Mouse (Mus musculus) myocyte (in vitro differentiated cells): ENCODE results near the gene Gm42669. TPM values are rescaled to one million over a fixed set of nuclear protein-coding genes. Genes with fewer than 3 reads are reported as not detected.

Source experiments
- H3K27me3 ChIP-seq: one replicate; pipeline ENCODE4 v1.6.1; 2011; ENCODE audit not compliant: control insufficient read depth, insufficient read depth, insufficient read length
- H3K36me3 ChIP-seq: one replicate; pipeline ENCODE4 v1.6.1; 2011; ENCODE audit not compliant: control insufficient read depth, insufficient read depth
- H3K4me2 ChIP-seq: one replicate; pipeline ENCODE4 v1.6.1; 2011; ENCODE audit warnings: low read depth, control low read depth
- H3K4me3 ChIP-seq: one replicate; pipeline ENCODE4 v1.5.1; 2011; ENCODE audit warnings: mild to moderate bottlenecking, control low read depth, moderate library complexity
- H3K79me2 ChIP-seq: one replicate; pipeline ENCODE4 v1.6.1; 2011; ENCODE audit not compliant: control insufficient read depth, insufficient read depth
- H3ac ChIP-seq: one replicate; pipeline ENCODE4 v1.6.1; 2011; ENCODE audit not compliant: control insufficient read depth, insufficient read length
- CEBPB ChIP-seq: IDR thresholded peaks from 2 replicates; pipeline ENCODE4 v1.6.1; 2011; ENCODE audit warnings: mild to moderate bottlenecking, moderate library complexity; ENCODE audit not compliant: poor library complexity, insufficient read depth, severe bottlenecking
- E2F4 ChIP-seq: IDR thresholded peaks from one replicate; pipeline ENCODE4 v1.6.1; 2011; ENCODE audit warnings: mild to moderate bottlenecking, control low read depth, moderate library complexity; ENCODE audit not compliant: insufficient read depth
- MAX ChIP-seq: IDR thresholded peaks from one replicate; pipeline ENCODE4 v1.6.1; 2011; ENCODE audit warnings: low read depth, mild to moderate bottlenecking, control low read depth
- MYOD1 ChIP-seq, 3 experiments: IDR thresholded peaks; one replicate each; pipeline ENCODE4 v1.6.1; 2011; ENCODE audit warnings: control low read depth in 2 of 3, low read depth in 2 of 3, mild to moderate bottlenecking in 2 of 3, moderate library complexity in 1 of 3; ENCODE audit not compliant: insufficient read length in 2 of 3, control insufficient read depth in 1 of 3
- MYOG ChIP-seq, 3 experiments: IDR thresholded peaks; one replicate each; pipeline ENCODE4 v1.6.1; 2011; ENCODE audit warnings: control low read depth in 2 of 3, low read depth in 2 of 3, mild to moderate bottlenecking in 2 of 3; ENCODE audit not compliant: insufficient read length in 2 of 3, control insufficient read depth in 1 of 3, insufficient read depth in 1 of 3
- POLR2A ChIP-seq: IDR thresholded peaks from one replicate; pipeline ENCODE4 v1.6.1; 2011; ENCODE audit warnings: low read depth, mild to moderate bottlenecking, control low read depth, moderate library complexity; ENCODE audit not compliant: insufficient read length
- POLR2AphosphoS2 ChIP-seq: IDR thresholded peaks from one replicate; pipeline ENCODE4 v1.6.1; 2011; ENCODE audit warnings: low read depth, control low read depth; ENCODE audit not compliant: insufficient read length
- REST ChIP-seq: IDR thresholded peaks from one replicate; pipeline ENCODE4 v1.6.1; 2011; ENCODE audit warnings: mild to moderate bottlenecking, control low read depth, moderate library complexity; ENCODE audit not compliant: insufficient read depth, insufficient read length
- SRF ChIP-seq: IDR thresholded peaks from one replicate; pipeline ENCODE4 v1.6.1; 2011; ENCODE audit warnings: low read depth; ENCODE audit not compliant: control insufficient read depth, insufficient read length
- TCF12 ChIP-seq: IDR thresholded peaks from one replicate; pipeline ENCODE4 v1.6.1; 2011; ENCODE audit warnings: mild to moderate bottlenecking, control low read depth; ENCODE audit not compliant: poor library complexity, insufficient read depth, severe bottlenecking
- TCF3 ChIP-seq: IDR thresholded peaks from one replicate; pipeline ENCODE4 v1.6.1; 2011; ENCODE audit warnings: low read depth, control low read depth; ENCODE audit not compliant: insufficient read length
- USF1 ChIP-seq: IDR thresholded peaks from one replicate; pipeline ENCODE4 v1.6.1; 2011; ENCODE audit warnings: low read depth, mild to moderate bottlenecking, control low read depth, moderate library complexity
- polyA plus RNA-seq: library from polyadenylated mRNA; unstranded; fragments of >200 nt; fragmentation: generic; extraction: Trizol; gene quantifications from one replicate; pipeline ENCODE4 v1.2.1, GENCODE M21; 2012; ENCODE audit warnings: missing spikeins

Gene Gm42669
- polyA plus RNA-seq, 1 experiment = 0.02 TPM

DNA sequence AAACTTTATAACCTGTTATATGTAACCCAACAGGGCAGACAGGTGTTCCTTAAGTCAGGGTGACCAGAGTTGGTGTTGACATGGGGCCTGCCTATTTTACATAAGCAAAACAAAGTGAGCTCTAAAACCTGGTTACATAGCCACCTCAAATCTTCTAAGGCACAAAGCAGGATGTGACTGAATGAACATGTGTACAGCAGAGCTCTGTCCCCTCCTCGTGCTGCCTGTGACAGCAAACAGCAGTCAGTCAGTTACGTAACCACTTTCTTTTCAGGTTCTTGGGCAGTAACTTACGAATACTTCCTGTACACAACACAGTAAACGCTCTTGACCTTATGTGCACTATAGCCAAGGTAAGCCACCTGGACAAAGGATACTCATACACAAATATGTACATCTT, 38.5 kb downstream of the Gm42669 start:
- no peak for TF ChIP-seq REST
- TF ChIP-seq TCF3 = no peak
- TF ChIP-seq CEBPB = no peak
- TF ChIP-seq E2F4 = no peak
- TF ChIP-seq MAX = no peak
- TF ChIP-seq TCF12 = no peak
- TF ChIP-seq POLR2AphosphoS2 = no peak
- no peak for TF ChIP-seq MYOG (IDR thresholded peaks at IDR 0.05; ENCODE audit: control insufficient read depth in 1 of 3, insufficient read depth in 1 of 3, insufficient read length in 2 of 3, low read depth in 2 of 3)
- TF ChIP-seq POLR2A = no peak
- Histone ChIP-seq H3K4me3 (no peak overlapping the region), H3ac (no peak overlapping the region)

DNA sequence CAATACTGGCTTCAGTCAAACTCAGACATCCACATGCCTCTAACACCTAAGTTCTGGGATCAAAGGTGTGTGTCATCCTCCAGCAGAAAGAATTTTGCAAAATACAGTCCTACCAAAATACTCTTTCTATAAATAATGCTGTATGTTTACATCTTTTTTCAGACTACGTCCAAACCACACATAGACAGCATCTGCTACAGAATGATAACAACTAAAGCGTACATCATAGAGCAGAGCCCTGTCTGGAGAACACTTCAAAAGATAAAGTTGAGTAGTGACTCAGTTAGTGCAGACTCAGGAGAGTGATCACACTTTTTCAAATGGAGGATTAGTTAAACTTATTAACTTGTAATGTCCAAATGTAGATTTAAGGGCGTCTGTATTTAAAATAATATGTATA, 40.5 kb downstream of the Gm42669 start:
- Histone ChIP-seq H3ac (no peak overlapping the region), H3K27me3 (no peaks in the 10 kb centered on the region), H3K4me2 (no peak overlapping the region), H3K36me3 (no peaks in the 10 kb centered on the region), H3K4me3 (no peak overlapping the region), H3K79me2 (no peaks in the 10 kb centered on the region)
- TF ChIP-seq TCF12 (no peak), POLR2AphosphoS2 (no peak), REST (no peak), MYOD1 (IDR thresholded peaks at IDR 0.05; ENCODE audit: control insufficient read depth in 1 of 3, insufficient read length in 2 of 3, low read depth in 2 of 3) (no peak), MYOG (IDR thresholded peaks at IDR 0.05; ENCODE audit: control insufficient read depth in 1 of 3, insufficient read depth in 1 of 3, insufficient read length in 2 of 3, low read depth in 2 of 3) (no peak)

More for the DNA sequence above, 38.5 kb downstream of the Gm42669 start:
- Histone ChIP-seq H3K27me3 (no peaks in the 10 kb centered on the region), H3K36me3 (no peaks in the 10 kb centered on the region), H3K4me2 (no peak overlapping the region), H3K79me2 (no peaks in the 10 kb centered on the region)

DNA sequence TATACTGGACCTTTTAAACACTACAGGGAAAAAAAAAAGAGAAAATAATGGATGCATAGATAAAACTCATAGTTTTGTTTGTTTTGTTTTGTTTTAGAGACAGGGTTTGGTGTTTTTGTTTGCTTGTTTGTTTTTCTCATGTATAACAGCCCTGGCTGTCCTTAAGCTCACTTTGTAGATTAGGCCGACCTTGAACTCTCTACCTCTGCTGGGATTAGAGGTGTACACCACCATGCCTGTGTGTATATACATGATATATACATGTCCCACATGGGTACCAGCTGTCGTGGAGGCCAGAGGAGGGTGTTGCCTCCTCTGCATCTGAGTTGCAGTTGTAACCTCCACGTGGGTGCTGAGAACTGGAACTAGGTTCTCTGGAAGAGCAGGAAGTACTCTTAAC, 41.0 kb downstream of the Gm42669 start:
- H3K27me3 ChIP-seq = no peaks in the 10 kb centered on the region
- no peak overlapping the region for H3K4me2 ChIP-seq
- H3K4me3 ChIP-seq = no peak overlapping the region
- no peak for TF ChIP-seq TCF12
- no peak for TF ChIP-seq POLR2AphosphoS2
- TF ChIP-seq MAX = no peak
- TF ChIP-seq REST = no peak
- TF ChIP-seq CEBPB = no peak
- TF ChIP-seq MYOG (IDR thresholded peaks at IDR 0.05; ENCODE audit: control insufficient read depth in 1 of 3, insufficient read depth in 1 of 3, insufficient read length in 2 of 3, low read depth in 2 of 3) = no peak
- no peak for TF ChIP-seq SRF
- no peak for TF ChIP-seq POLR2A
- no peak for TF ChIP-seq E2F4
- no peak for TF ChIP-seq TCF3
- TF ChIP-seq USF1 = no peak
- TF ChIP-seq MYOD1 (IDR thresholded peaks at IDR 0.05; ENCODE audit: control insufficient read depth in 1 of 3, insufficient read length in 2 of 3, low read depth in 2 of 3) = no peak
- no peak overlapping the region for H3ac ChIP-seq
- H3K79me2 ChIP-seq = no peaks in the 10 kb centered on the region
- no peaks in the 10 kb centered on the region for H3K36me3 ChIP-seq

DNA sequence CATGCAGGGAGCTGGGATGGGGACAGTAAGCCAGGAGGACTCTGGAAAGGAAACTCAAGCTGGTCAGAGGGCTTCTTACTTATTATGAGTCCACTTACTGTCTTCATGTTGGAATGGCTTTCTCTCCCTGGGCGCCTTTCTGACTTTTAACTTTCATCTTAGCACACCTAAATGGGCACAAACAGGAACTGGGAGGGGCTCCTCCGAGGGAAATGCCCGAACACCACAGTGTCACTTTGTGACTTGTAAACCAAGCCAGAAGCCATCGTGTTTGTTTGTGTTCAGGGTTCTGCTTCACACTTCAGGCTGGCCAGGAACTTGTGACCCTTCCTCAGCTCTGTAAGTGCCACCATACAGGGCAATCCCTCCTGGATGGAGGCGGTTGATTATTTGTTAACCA, 46.9 kb downstream of the Gm42669 start:
- TF ChIP-seq MYOD1 (IDR thresholded peaks at IDR 0.05; ENCODE audit: control insufficient read depth in 1 of 3, insufficient read length in 2 of 3, low read depth in 2 of 3) = no peak
- no peak for TF ChIP-seq REST
- TF ChIP-seq TCF12 = no peak
- no peak for TF ChIP-seq MYOG (IDR thresholded peaks at IDR 0.05; ENCODE audit: control insufficient read depth in 1 of 3, insufficient read depth in 1 of 3, insufficient read length in 2 of 3, low read depth in 2 of 3)
- TF ChIP-seq MAX = no peak
- no peak for TF ChIP-seq USF1
- TF ChIP-seq POLR2A = no peak
- no peak for TF ChIP-seq TCF3
- no peak for TF ChIP-seq SRF
- no peak for TF ChIP-seq POLR2AphosphoS2
- no peak for TF ChIP-seq E2F4
- TF ChIP-seq CEBPB = no peak
- H3K4me3 ChIP-seq = no peak overlapping the region
- no peaks in the 10 kb centered on the region for H3K79me2 ChIP-seq
- no peaks in the 10 kb centered on the region for H3K27me3 ChIP-seq
- peaks cover 5% of the 10 kb centered on the region for H3K36me3 ChIP-seq
- no peak overlapping the region for H3K4me2 ChIP-seq
- H3ac ChIP-seq = no peak overlapping the region

DNA sequence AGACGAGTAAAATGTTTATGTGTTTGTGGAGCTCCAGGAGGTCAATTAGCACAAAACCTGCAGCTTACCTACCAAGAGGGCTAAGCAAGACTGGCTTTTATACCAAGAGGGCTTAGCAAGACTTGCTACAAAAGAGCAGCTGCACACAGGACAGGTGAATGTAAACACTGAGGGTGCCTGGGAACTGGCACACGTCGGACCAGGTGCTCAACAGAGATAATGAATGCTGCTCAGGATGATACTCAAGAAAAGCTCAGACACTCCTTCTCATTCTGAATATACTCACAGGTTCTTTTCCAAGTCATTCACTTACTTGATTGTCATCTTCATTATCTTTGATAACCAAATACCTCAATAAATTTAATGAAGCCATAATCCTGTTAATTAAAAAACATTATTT, 49.5 kb downstream of the Gm42669 start:
- no peaks in the 10 kb centered on the region for H3K27me3 ChIP-seq
- no peak overlapping the region for H3ac ChIP-seq
- H3K79me2 ChIP-seq = no peaks in the 10 kb centered on the region
- no peak overlapping the region for H3K4me2 ChIP-seq
- H3K36me3 ChIP-seq = peaks cover 7% of the 10 kb centered on the region
- TF ChIP-seq E2F4 = no peak
- TF ChIP-seq CEBPB = no peak
- no peak for TF ChIP-seq POLR2AphosphoS2
- no peak for TF ChIP-seq TCF12
- no peak overlapping the region for H3K4me3 ChIP-seq
